8 mouse cellular contexts compared by ENCODE assay signal in genomic region chr1:74392446-74392994, GRCm38 (mm10). TPM values are rescaled to one million over a fixed set of nuclear protein-coding genes. Genes with fewer than 3 reads are reported as not detected.
DNase-seq lines count a peak whose midpoint lies in the region; ATAC-seq and TF ChIP-seq lines count a peak whose summit lies in the region.

No protein-coding gene starts in this region.

- TF ChIP-seq EP300 in liver, postnatal 0 days (IDR thresholded peaks at IDR 0.05; ENCODE audit: low read depth), result no peak; the same call in 1 of the 2 replicates

- no peak for TF ChIP-seq CTCF in lung, embryonic 14.5 days (IDR thresholded peaks at IDR 0.05; ENCODE audit: low read depth)
- TF ChIP-seq CTCF in intestine, postnatal 0 days (IDR thresholded peaks at IDR 0.05; ENCODE audit: low read depth), result no peak
- TF ChIP-seq CTCF in liver, postnatal 0 days (IDR thresholded peaks at IDR 0.05; ENCODE audit: low read depth), result no peak

- peak; percentile 39 for DNase-seq in lung, embryonic 14.5 days
- no peak for DNase-seq in lung, postnatal 14 days
- DNase-seq in embryonic facial prominence, embryonic 14.5 days (ENCODE audit: low spot score), result no peak
- DNase-seq in liver, postnatal 0 days, result peak; percentile 79
- peak; percentile 60 for DNase-seq in testis, postnatal 10 days (ENCODE audit: low spot score)
- no peak for DNase-seq in gastrocnemius, postnatal 10 days
- no peak for DNase-seq in left cerebral cortex, postnatal 14 days (ENCODE audit: low spot score in 2 of 2)

- no peaks in the 10 kb centered on the region for H3K9me3 ChIP-seq in lung, embryonic 14.5 days (ENCODE audit: low read depth, low read length)
- H3K9me3 ChIP-seq in embryonic facial prominence, embryonic 14.5 days (ENCODE audit: control insufficient read depth, low read length), result no peaks in the 10 kb centered on the region
- H3K9me3 ChIP-seq in intestine, postnatal 0 days (ENCODE audit: control insufficient read depth), result no peaks in the 10 kb centered on the region
- H3K9me3 ChIP-seq in liver, postnatal 0 days (ENCODE audit: low read length), result no peaks in the 10 kb centered on the region

- peak overlapping the region; percentile 99 for H3K27ac ChIP-seq in lung, embryonic 14.5 days (ENCODE audit: low read depth)
- peak overlapping the region; percentile 99 for H3K27ac ChIP-seq in embryonic facial prominence, embryonic 14.5 days (replicated peaks; ENCODE audit: low read depth, low read length)
- peak overlapping the region; percentile 99 for H3K27ac ChIP-seq in intestine, postnatal 0 days (ENCODE audit: low read depth, low read length)
- H3K27ac ChIP-seq in liver, postnatal 0 days (ENCODE audit: low read depth), result peak overlapping the region; percentile 100

- H3K36me3 ChIP-seq in lung, embryonic 14.5 days (ENCODE audit: insufficient read depth), result peaks cover 25% of the 10 kb centered on the region
- peaks cover 21% of the 10 kb centered on the region for H3K36me3 ChIP-seq in embryonic facial prominence, embryonic 14.5 days (ENCODE audit: control insufficient read depth, insufficient read depth, low read length)
- peaks cover 23% of the 10 kb centered on the region for H3K36me3 ChIP-seq in intestine, postnatal 0 days (ENCODE audit: control insufficient read depth, insufficient read depth)
- peaks cover 21% of the 10 kb centered on the region for H3K36me3 ChIP-seq in liver, postnatal 0 days (replicated peaks; ENCODE audit: insufficient read depth, low read length)

- intact Hi-C loops in left cerebral cortex, postnatal 14 days (cut with DNase I), result loop anchor here (5.0 kb wide), 1 partner anchor 60 kb away; no protein-coding TSS in a partner anchor

- peak overlapping the region; percentile 88 for H3K4me3 ChIP-seq in lung, embryonic 14.5 days (ENCODE audit: low read depth, low read length)
- H3K4me3 ChIP-seq in embryonic facial prominence, embryonic 14.5 days (ENCODE audit: low read depth, low read length), result peak overlapping the region; percentile 91
- H3K4me3 ChIP-seq in intestine, postnatal 0 days (ENCODE audit: low read depth, low read length), result peak overlapping the region; percentile 70
- H3K4me3 ChIP-seq in liver, postnatal 0 days (ENCODE audit: low read depth, low read length), result peak overlapping the region; percentile 97

- no peaks in the 10 kb centered on the region for H3K27me3 ChIP-seq in lung, embryonic 14.5 days (ENCODE audit: insufficient read depth, low read length)
- no peaks in the 10 kb centered on the region for H3K27me3 ChIP-seq in embryonic facial prominence, embryonic 14.5 days (replicated peaks; ENCODE audit: control insufficient read depth, insufficient read depth, low read length)
- H3K27me3 ChIP-seq in intestine, postnatal 0 days (replicated peaks; ENCODE audit: control insufficient read depth, insufficient read depth, low read length), result no peaks in the 10 kb centered on the region
- H3K27me3 ChIP-seq in liver, postnatal 0 days (ENCODE audit: insufficient read depth, low read length), result no peaks in the 10 kb centered on the region

- H3K4me2 ChIP-seq in lung, embryonic 14.5 days, result peak overlapping the region; percentile 98
- H3K4me2 ChIP-seq in embryonic facial prominence, embryonic 14.5 days (ENCODE audit: low read depth, low read length), result peak overlapping the region; percentile 96
- peak overlapping the region; percentile 96 for H3K4me2 ChIP-seq in intestine, postnatal 0 days (replicated peaks; ENCODE audit: low read depth)
- peak overlapping the region; percentile 93 for H3K4me2 ChIP-seq in liver, postnatal 0 days (ENCODE audit: low read depth, low read length)

- peak; percentile 13; the same call in 1 of the 2 replicates for ATAC-seq in lung, embryonic 14.5 days (ENCODE audit: insufficient read depth)
- ATAC-seq in embryonic facial prominence, embryonic 14.5 days (ENCODE audit: low read depth), result 0 out of 2 replicates have a peak, but pooled peaks have one; percentile 3
- 0 out of 2 replicates have a peak, but pooled peaks have one; percentile 6 for ATAC-seq in intestine, postnatal 0 days
- peak; percentile 9 for ATAC-seq in liver, postnatal 0 days

- H3K9ac ChIP-seq in lung, embryonic 14.5 days, result peak overlapping the region; percentile 99
- peak overlapping the region; percentile 100 for H3K9ac ChIP-seq in embryonic facial prominence, embryonic 14.5 days (ENCODE audit: low read depth, low read length)
- peak overlapping the region; percentile 96 for H3K9ac ChIP-seq in intestine, postnatal 0 days (ENCODE audit: low read depth, low read length)
- peak overlapping the region; percentile 100 for H3K9ac ChIP-seq in liver, postnatal 0 days (replicated peaks)

- peaks cover 12% of the 10 kb centered on the region for H3K4me1 ChIP-seq in lung, embryonic 14.5 days (ENCODE audit: insufficient read depth)
- H3K4me1 ChIP-seq in embryonic facial prominence, embryonic 14.5 days (ENCODE audit: control insufficient read depth, insufficient read depth, low read length), result peaks cover 23% of the 10 kb centered on the region
- peaks cover 5% of the 10 kb centered on the region for H3K4me1 ChIP-seq in intestine, postnatal 0 days (replicated peaks; ENCODE audit: control insufficient read depth, insufficient read depth, low read length)
- peaks cover 46% of the 10 kb centered on the region for H3K4me1 ChIP-seq in liver, postnatal 0 days (ENCODE audit: insufficient read depth)

- WGBS in lung, embryonic 14.5 days, result 2% methylated on average over 16 of the region's 16 CpGs
- 4% methylated on average over 16 of the region's 16 CpGs for WGBS in embryonic facial prominence, embryonic 14.5 days
- 2% methylated on average over 16 of the region's 16 CpGs for WGBS in intestine, postnatal 0 days
- WGBS in liver, postnatal 0 days (ENCODE audit: insufficient replicate concordance), result 4% methylated on average over 16 of the region's 16 CpGs

RNA-seq across cellular contexts. Expression of gene Ctdsp1, which starts 1.2 kb away (rescaled TPM):
- 99.4 and 102 TPM in 2 replicates for polyA plus RNA-seq in lung, embryonic 14.5 days (2014; fragmentation: Nextera tagmentation; extraction: Ambion mirVana)
- 83.7 and 92.8 TPM in 2 replicates for polyA plus RNA-seq in embryonic facial prominence, embryonic 14.5 days (2014; fragmentation: Nextera tagmentation; extraction: Ambion mirVana)
- 48.9 and 52.4 TPM in 2 replicates for polyA plus RNA-seq in intestine, postnatal 0 days (2015; fragmentation: Nextera tagmentation; extraction: Ambion mirVana)
- 40.0 and 40.4 TPM in 2 replicates for polyA plus RNA-seq in liver, postnatal 0 days (2015; fragmentation: Nextera tagmentation; extraction: Ambion mirVana)
- 100 to 1,000 TPM in 1 of 2 experiments, 10 to 100 TPM in 1; 99.4 to 103 TPM for total RNA-seq in gastrocnemius, postnatal 10 days (2021)
- 10 to 100 TPM; 17.7 to 25.5 TPM for total RNA-seq in left cerebral cortex, postnatal 14 days (2021)

RNA-seq across cellular contexts. Expression of gene Vil1, which starts 16.7 kb away (rescaled TPM):
- 0.42 and 0.43 TPM in 2 replicates for polyA plus RNA-seq in lung, embryonic 14.5 days (2014; fragmentation: Nextera tagmentation; extraction: Ambion mirVana)
- 0.13 TPM in 1 of 2 replicates, not detected in the other for polyA plus RNA-seq in embryonic facial prominence, embryonic 14.5 days (2014; fragmentation: Nextera tagmentation; extraction: Ambion mirVana)
- 217 and 244 TPM in 2 replicates for polyA plus RNA-seq in intestine, postnatal 0 days (2015; fragmentation: Nextera tagmentation; extraction: Ambion mirVana)
- 0.13 and 0.19 TPM in 2 replicates for polyA plus RNA-seq in liver, postnatal 0 days (2015; fragmentation: Nextera tagmentation; extraction: Ambion mirVana)
- total RNA-seq in gastrocnemius, postnatal 10 days (2021), result under 1 TPM; 0.09 to 0.16 TPM
- total RNA-seq in left cerebral cortex, postnatal 14 days (2021), result 1 to 10 TPM in 1 of 2 experiments, under 1 TPM in 1; 0.64 to 1.1 TPM

RNA-seq across cellular contexts. Expression of gene Slc11a1, which starts 17.5 kb away (rescaled TPM):
- polyA plus RNA-seq in lung, embryonic 14.5 days (2014; fragmentation: Nextera tagmentation; extraction: Ambion mirVana), result 3.1 and 3.5 TPM in 2 replicates
- polyA plus RNA-seq in embryonic facial prominence, embryonic 14.5 days (2014; fragmentation: Nextera tagmentation; extraction: Ambion mirVana), result 5.6 and 5.7 TPM in 2 replicates
- polyA plus RNA-seq in intestine, postnatal 0 days (2015; fragmentation: Nextera tagmentation; extraction: Ambion mirVana), result 3.8 and 4.3 TPM in 2 replicates
- polyA plus RNA-seq in liver, postnatal 0 days (2015; fragmentation: Nextera tagmentation; extraction: Ambion mirVana), result 12.8 and 15.1 TPM in 2 replicates
- total RNA-seq in gastrocnemius, postnatal 10 days (2021), result 1 to 10 TPM; 2.5 to 5.2 TPM
- 1 to 10 TPM; 3.4 to 4.3 TPM for total RNA-seq in left cerebral cortex, postnatal 14 days (2021)

RNA-seq across cellular contexts. Expression of gene Catip, which starts 30.6 kb away (rescaled TPM):
- 0.62 and 0.63 TPM in 2 replicates for polyA plus RNA-seq in lung, embryonic 14.5 days (2014; fragmentation: Nextera tagmentation; extraction: Ambion mirVana)
- polyA plus RNA-seq in embryonic facial prominence, embryonic 14.5 days (2014; fragmentation: Nextera tagmentation; extraction: Ambion mirVana), result 0.43 and 0.95 TPM in 2 replicates
- 0.25 and 0.33 TPM in 2 replicates for polyA plus RNA-seq in intestine, postnatal 0 days (2015; fragmentation: Nextera tagmentation; extraction: Ambion mirVana)
- polyA plus RNA-seq in liver, postnatal 0 days (2015; fragmentation: Nextera tagmentation; extraction: Ambion mirVana), result 0.11 TPM in 1 of 2 replicates, not detected in the other
- under 1 TPM; 0.16 to 0.36 TPM for total RNA-seq in gastrocnemius, postnatal 10 days (2021)
- total RNA-seq in left cerebral cortex, postnatal 14 days (2021), result 1 to 10 TPM in 1 of 2 experiments, under 1 TPM in 1; 0.75 to 1.9 TPM

Comparison
In these comparisons a context has a peak if more than half of its experiments do, and no peak if none do; other contexts are left out.
1. DNase-seq: peak in lung, embryonic 14.5 days (single experiment), liver, postnatal 0 days (single experiment) and testis, postnatal 10 days (single experiment); none in lung, postnatal 14 days (single experiment), embryonic facial prominence, embryonic 14.5 days (single experiment), gastrocnemius, postnatal 10 days (single experiment) and left cerebral cortex, postnatal 14 days (0 of 2).
2. RNA of gene Vil1, which starts 16.7 kb away (polyA plus RNA-seq): 217 to 244 TPM in intestine, postnatal 0 days; 0.42 to 0.43 TPM in lung, embryonic 14.5 days, 0.13 to 0.19 TPM in liver, postnatal 0 days and 0.13 TPM in embryonic facial prominence, embryonic 14.5 days; every median in the first group is over 100 times any median in the second.
3. Peak in every context shown above with its lines, with median percentiles within 50 percentile points of each other: ATAC-seq, H3K27ac ChIP-seq, H3K4me2 ChIP-seq, H3K4me3 ChIP-seq and H3K9ac ChIP-seq.